Mouse (Mus musculus): ENCODE data around the gene Slc30a2. TPM values are rescaled to one million over a fixed set of nuclear protein-coding genes. Genes with fewer than 3 reads are reported as not detected.
"Not testable (repeated sequence)": the region's sequence is repeated elsewhere in the genome, so short reads cannot be mapped to it uniquely, and the experiment has no call there.

Gene Slc30a2
- total RNA-seq, 2 experiments from 2014 or later = 0.07 TPM; not detected in 1

DNA sequence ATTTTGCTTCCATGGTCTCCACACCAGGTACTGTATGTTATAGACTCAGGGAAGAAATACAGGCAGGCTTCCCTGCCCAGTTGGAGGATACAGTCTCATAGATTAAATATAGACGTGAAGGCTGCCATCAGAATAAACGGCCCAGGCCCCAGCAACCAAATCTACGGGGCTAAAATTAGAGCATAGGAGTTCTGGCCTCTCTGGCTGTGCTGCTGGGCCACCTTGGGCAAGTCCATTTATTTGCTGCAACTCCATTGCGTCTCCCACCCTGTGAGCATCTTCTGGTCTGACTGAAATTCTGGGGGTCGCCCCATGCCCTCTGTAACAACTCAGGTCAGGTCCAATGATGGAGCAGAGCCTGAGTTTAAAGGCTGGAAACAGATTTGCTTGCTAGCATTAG is 23.9 kb upstream of the Slc30a2 start:
- ATAC-seq (replicated peaks; ENCODE audit: poor library complexity) = no peak

DNA sequence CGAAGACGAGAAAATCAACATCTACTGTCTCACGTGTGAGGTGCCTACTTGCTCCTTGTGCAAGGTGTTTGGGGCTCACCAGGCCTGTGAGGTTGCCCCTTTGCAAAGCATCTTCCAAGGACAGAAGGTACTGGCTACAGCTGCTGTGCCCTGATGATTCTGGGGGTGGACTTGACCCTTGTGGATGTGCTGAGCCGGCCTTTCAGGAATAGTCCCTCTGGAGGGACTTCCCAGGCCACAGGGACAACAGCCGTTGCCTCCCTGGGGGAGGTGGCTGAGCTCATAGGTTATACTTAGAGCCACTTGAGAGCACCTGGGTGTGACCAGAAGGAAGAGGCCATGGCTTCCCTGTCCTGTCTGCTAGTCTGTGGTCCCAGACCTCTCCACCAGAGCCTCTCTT is 23.3 kb upstream of the Slc30a2 start:
- ATAC-seq (replicated peaks; ENCODE audit: poor library complexity) = no peak

DNA sequence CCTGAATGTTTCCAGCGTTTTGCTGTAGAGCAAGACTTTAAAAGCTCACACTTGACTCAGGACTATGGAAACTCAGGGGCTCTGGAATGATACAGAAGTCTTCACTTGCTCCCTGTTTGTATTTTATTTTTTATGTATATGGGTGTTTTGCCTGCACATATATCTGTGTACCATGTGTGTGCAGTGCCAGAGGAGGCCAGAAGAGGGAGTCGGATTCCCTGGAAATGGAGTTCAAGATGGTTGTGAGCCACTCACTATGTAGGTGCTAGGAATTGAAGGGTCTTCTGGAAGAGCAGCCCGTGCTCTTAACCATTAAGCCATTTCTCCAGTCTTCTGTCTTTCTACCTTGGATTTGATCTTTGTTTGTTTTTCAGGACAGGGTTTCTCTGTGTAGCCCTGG is 21.5 kb upstream of the Slc30a2 start:
- ATAC-seq (replicated peaks; ENCODE audit: poor library complexity) = no peak

DNA sequence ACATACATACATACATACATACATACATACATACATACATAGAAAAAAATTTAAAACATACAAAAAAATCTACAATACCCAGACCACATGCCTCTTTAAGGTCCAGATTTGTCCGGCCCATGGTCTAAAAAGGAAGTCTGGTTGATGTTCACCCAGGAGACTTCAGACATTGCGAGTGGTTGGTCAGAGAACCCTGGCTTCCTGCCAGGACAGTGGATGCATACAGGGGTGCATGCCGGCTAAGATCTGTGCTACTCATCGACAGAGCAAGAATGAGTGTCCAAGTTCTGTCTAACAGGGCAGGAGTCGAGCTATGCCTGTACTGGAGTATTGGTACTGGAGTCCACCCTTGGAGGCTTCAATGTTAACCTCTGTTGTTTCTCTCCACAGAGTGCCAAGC is 18.3 kb upstream of the Slc30a2 start:
- no peak for ATAC-seq (replicated peaks; ENCODE audit: poor library complexity)

DNA sequence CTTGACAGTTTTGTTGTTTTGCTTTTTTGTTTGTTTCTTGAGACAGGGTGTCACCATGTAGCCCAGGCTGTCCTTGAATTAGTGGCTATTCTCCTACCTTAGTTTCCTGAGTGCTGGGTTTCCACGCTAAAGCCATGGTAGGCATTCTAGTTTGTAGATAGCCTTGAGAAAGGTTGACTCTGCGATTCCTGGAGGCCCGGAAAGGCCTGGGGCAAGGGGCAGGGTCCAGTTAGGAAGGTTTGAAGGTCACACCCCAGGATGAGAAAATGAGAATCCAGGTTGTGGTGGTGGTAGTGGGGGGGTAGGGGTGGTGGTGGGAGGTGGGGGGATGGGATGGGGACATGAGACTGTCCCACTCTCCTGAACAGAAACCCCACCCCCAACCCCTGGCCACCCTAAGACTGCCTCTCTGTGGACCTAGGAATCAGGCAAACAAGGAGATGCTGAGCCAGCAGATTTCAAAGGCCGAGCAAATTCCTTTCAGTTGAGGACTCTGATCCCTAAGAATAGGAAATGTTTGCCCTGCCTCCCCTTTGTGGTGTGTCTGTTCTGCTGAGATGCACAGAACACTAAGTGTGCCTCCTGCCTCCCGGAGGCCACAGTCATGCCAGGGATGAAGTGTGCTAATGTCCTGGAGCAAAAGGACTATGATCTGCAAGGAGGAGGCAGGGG is 16.0 kb upstream of the Slc30a2 start:
- ATAC-seq (replicated peaks; ENCODE audit: poor library complexity) = no peak

DNA sequence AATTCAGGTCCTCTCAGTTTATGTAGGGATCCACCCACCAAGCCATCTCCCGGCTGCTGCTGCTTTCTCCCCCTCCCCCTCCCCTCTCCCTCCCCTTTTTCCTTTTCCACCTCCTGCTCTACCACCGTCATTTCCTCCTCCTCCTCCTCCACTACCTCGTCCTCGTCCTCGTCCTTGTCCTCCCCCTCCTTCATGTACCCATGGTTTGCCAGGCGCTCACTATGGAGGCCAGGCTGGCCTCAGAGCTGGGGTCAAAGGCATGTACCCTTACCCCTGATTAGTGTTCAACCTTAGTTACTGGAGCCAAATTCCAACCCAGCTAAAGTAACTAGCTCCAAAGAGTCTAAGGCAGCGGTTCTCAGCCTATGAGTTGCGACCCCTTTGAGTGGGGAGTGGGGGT is 14.8 kb upstream of the Slc30a2 start:
- ATAC-seq (replicated peaks; ENCODE audit: poor library complexity) = no peak

DNA sequence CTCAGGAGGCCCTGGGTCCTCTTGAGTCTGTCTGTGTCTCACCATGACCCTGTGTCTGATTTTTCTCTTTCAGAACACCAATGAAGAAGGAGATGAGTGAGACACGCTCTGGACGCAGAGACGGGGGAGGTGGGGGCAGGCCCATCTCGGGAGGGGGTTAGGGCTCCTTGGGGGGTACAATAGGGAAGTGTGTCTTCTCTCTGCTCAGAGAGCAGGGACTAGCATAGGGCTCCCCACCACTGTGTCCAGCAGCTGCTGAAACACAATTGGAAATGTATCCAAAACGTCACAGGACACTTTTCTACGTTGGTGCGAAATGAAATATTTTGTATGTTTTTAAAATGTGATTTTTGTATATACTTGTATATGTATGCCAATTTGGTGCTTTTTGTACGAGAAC is 14.1 kb upstream of the Slc30a2 start:
- ATAC-seq (replicated peaks; ENCODE audit: poor library complexity) = no peak

DNA sequence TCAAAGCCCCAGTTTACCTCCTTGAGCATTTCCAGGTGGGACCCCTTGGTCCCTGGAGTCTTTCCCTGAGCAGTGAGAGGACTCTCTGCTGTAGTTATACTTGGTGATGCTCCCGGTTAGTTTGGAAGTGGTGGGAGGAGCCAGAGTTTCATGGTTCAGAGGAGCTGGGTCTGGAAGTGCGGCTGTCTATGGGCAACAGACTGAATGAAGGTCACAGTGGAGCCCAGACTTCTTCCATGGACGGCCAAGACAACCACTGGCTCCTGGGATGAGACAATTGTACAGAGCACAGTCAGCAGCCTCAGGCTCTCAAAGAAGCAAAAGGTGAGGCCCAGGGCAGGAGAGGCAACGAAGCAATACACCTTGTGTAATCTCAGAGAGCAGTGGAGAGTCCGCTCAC is 12.7 kb upstream of the Slc30a2 start:
- no peak for ATAC-seq (replicated peaks; ENCODE audit: poor library complexity)

DNA sequence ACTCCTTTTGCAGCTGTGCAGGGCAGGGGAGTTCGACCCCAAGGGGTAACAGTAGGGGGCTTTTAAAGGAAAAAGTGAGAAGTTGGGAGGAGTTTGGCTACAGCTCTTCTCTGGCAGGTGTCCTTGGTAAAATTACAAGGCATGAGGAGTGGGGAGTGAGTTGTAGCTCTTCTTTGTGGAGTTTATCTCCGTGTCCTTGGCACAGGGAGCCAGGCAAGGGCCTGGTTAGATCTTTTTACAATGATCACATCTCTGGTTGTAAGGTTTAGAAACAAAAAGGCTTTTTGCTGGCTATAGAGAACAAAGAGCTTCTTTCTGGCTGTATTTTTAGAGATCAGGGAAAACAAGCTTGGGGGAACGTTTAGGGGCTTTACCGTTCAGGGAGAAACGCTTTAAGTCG is 1.8 kb upstream of the Slc30a2 start:
- ATAC-seq (replicated peaks; ENCODE audit: poor library complexity) = not testable (repeated sequence)

DNA sequence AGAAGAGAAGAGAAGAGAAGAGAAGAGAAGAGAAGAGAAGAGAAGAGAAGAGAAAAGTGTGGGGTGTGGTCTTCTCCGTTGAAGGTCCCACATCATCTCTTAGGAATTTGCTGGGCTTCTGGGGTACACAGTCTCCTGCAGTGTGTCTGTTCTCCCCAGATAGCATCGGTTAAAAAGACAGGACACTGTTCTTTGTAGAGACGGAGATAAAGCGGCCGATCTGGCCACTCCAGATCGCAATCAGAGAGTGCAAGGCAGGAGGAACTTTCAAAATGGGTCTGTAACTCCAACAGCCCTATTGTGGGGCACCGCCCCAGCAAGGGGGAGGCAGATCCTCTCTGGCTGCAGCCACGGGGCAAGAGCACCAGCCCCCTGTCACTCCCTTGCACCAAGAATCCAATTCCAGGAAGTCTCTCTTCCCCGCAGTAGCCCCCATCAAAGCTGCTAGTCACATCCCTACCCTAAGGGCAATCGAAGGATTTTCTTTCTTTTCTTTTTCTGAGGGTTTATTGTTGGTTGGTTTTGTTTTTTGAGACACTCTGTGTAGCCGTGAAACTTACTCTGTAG is 685 bp upstream of the Slc30a2 start:
- no peak for ATAC-seq (replicated peaks; ENCODE audit: poor library complexity)

DNA sequence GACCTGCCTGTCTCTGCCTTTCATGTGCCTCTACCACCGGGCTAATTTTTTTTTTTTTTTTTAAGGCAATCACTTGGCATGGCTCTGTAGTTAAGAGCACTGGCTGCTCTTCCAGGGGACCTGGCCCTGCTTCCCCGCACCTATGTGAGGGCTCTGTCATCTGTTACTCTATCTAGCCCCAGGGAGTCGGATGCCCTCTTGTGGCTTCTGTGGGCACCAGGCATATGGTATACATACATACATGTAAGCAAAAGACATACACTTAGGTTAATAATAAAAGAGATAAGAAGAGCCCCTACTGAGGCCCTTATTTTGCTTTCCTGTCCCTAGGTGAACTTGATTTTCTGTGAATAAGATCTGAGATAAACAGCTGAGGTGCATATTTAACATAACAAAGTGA is 1.6 kb downstream of the Slc30a2 start:
- ATAC-seq (replicated peaks; ENCODE audit: poor library complexity) = no peak

DNA sequence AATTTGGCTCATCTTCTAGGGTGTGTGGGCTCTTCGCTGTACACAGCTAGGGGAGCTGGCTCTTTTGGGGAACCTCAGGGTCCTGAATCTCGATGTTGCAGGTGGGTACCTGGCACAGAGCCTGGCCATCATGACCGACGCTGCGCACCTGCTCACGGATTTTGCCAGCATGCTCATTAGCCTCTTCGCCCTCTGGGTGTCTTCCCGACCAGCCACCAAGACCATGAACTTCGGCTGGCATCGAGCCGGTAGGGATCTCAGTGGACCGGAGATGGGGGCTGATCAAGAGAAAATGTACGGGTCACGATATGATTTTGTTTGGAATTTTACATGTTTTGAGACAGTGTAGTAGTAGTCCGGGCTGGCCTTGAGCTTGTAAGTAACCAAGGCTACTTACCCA is 2.8 kb downstream of the Slc30a2 start:
- ATAC-seq (replicated peaks; ENCODE audit: poor library complexity) = no peak

DNA sequence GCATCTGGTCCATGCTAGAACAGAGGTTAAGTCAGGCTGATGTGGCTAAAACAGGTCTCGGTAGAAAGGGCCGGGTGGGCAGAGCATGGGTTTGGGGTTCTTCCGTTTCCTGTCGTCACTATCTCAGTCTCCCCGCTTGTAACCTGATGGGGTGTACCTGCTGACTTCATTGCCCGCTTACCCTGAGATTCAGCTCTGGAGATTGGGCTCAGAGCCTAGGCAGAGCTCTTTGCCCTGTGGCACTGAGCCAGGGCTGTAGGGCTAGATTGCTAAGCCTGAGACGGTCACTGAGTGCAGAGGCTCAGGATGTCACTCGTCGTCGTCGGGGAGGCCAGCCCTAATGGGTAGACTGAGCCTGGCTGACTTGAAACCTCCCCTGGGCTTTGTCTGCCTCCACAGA is 5.1 kb downstream of the Slc30a2 start:
- ATAC-seq (replicated peaks; ENCODE audit: poor library complexity) = no peak

DNA sequence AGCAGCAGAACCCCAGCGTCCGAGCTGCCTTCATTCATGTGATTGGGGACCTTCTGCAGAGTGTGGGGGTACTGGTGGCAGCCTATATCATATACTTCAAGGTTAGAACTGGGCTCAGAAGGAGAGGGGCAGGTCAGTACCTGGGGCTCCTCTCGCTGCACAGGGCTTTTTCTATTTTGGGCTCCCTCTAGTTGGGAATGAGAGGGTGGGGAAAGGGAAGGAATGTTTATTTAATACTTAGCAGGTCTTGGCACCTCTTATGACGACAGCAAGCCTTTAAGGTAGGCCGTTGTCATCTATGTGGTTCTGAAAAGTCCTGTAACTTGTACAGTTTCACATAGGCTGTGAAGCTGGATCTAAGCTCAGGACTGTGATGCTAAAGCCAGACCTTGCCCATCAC is 5.6 kb downstream of the Slc30a2 start:
- ATAC-seq (replicated peaks; ENCODE audit: poor library complexity) = no peak

DNA sequence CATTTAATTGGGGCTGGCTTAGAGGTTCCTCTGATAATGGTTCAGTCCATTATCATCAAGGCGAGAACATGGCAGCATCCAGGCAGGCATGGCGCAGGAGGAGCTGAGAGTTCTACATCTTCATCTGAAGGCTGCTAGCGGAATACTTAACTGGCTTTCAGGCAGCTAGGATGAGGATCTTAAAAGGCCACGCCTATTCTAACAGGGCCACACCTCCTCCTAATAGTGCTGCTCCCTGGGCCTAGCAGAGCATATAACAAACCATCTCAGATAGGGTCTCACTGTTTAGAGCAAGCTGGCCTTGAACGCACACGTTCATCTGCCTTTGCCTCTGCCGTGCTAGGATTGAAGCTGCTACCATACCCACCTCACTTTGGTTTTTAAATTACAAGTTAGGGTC is 6.8 kb downstream of the Slc30a2 start:
- ATAC-seq (replicated peaks; ENCODE audit: poor library complexity) = no peak

DNA sequence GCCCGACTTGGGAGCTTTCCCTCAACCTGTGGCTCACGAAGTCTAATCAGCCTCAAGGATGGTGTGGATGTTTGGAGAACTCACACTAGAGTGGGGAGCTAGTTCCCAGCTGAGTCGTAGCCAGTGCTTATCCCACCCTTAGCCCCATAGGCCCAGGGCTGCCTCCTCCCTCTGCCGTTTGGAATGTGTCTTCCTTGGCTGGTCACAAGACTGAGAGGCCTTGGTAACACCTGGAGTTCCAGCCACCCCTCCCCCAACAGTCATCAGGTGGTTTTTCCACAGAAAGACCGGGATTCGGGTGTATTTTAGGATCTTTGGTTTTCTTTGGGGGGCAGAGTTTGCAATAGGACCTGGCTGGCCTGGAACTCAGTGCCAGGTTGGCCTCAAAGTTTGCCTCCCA is 7.7 kb downstream of the Slc30a2 start:
- ATAC-seq (replicated peaks; ENCODE audit: poor library complexity) = no peak

DNA sequence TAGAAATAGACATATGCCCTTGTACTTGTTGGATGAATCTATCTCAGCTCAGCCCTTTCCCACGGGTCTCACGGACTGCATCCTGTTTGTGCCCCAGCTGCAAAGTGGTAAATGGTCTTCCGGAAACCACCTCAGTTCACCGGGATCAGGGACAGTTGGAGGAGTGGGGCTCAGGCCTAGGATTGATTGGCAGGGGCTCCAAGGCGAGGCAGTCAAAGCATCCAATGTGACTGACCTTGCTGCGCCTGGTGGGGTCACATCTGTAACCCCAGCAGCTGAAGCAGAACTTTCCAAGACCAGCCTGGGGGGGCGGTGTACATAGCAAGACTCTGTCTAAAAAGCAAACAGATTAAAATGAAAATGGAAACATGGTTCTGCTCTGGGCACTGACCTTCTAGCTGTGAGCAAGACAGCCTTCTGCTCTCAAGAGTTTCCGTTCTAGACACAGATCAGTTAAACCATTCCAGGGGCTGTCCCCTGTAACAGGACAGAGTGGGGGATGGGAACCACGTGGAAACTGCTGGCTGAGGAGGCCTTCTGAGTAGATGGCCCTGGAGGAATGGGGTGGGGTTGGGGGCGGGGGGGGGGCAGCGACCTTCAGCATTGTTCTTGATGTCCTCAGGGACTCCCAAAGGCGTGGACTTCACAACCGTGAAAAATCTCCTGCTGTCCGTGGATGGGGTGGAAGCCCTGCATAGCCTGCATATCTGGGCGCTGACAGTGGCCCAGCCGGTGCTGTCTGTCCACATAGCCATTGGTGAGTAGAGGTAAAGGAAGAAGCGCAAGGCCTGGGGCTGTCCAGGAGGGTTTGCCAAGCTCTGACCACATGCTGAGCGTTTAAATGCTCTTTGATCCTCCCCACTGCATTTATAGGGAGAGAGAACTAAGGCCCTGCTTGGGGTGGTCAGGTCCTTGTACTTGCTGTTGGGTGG is 8.6 kb downstream of the Slc30a2 start:
- ATAC-seq (replicated peaks; ENCODE audit: poor library complexity) = no peak

DNA sequence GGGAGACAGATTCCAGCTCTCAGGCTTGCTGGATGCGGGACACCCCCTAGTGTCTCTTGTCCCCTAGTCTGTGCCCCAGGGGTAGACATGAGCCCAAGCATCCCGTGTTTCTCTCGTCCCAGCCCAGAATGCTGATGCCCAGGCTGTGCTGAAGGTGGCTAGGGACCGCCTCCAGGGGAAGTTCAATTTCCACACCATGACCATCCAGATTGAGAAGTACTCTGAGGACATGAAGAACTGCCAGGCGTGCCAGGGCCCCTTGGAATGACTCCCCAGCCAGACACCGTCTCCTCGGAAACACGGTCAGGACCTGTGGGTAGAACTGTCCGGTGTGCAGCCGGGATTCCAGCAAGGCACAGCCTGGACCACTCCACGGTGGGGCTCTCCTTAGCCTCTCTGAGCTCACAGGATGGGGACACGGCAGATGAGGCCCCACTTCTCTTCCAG is 9.3 kb downstream of the Slc30a2 start:
- ATAC-seq (replicated peaks; ENCODE audit: poor library complexity) = no peak

DNA sequence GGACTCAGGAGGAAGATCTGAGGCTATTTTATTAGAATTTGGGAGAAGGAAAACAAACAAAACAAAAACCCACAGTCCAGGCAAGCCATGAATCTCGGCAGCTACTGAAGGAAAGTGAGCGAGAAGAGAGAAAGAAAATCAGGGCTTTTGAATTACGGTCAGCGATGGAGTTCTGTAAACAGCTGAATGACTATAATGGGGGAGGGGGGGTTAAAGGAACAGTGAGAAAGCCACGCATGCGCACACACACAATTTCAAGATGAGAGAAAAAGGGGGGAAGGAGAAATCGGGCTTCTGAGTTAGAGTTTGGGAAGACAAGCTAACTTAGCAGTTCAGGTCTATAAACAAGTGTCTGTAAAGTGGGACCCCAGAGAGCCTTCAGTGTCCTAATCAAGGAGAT is 9.9 kb downstream of the Slc30a2 start:
- ATAC-seq (replicated peaks; ENCODE audit: poor library complexity) = no peak

DNA sequence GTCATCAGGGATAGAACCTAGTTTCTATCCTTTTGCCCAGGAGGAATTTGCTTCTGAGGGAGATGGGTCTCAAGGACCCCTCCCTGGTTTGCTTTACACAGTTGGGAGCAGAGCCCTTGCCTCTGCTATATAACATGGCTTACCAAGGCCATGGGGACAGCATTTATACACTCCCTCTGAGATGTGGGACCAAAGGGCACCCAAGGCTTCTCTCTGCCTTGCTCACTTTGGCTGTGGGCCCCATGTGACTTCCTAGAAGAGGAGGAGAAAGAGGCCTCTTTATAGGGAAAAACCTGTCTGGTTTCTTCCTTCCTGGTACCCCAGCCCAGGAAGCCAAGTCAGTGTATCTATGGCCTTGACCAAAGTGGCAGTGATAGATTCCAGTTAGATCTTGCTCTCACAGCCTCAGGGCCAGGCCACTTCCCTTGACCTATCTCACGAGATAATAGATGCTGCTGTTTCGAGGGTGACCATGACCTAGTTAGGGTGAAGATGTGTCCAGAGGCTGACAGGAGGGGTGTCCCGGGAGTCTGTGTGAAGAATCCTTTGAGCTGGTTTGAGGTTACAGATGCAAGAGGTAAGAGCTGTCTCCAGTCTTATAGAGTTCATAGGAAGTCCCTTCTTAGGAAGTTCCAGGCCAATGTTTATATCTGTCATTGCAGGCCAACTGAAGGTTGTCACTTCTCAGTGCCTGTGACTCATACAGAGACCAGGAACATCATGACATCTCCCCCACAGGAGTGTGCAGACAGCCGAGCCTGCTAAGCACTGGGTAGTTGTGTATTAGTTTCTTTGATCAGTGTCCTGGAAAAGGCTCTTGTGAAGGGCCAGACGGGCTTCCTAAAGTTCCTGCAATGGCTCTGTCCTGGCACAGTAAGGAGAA is 10.8 kb downstream of the Slc30a2 start:
- no peak for ATAC-seq (replicated peaks; ENCODE audit: poor library complexity)

DNA sequence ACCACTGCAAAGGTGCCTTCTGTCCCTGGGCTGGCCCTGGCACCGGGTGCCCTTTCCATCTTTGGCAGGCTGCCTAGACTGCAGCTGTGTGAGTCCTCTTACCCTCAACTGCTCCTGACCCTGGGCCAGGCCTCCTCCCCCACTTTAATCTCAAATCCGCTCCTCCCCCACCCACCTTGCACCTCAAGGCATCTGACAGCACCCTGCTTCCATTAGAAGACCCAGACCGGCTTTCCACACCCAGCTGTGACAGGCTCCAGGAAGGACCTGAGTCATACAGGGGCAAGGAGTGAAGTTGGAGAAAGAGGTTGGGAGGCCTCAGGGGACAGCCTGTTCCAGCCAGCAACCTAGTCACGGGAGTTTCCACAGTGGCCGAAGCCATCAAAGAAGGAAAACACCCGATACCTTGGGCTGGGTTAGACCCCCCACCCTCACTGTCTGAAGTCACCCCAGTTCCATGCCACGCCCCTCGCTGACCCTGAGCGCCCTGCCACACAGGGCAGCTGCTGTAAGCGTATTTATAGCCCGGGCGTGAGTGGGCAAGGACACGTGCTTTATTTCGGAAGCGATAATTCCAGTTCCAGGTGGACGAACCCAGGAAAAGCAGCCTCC is 13.0 kb downstream of the Slc30a2 start:
- ATAC-seq (replicated peaks; ENCODE audit: poor library complexity) = no peak; the same call in 1 of the 2 replicates

Measured in megakaryocyte progenitor cell, adult 5-6 weeks (primary cell).